In the genomic region with DNA sequence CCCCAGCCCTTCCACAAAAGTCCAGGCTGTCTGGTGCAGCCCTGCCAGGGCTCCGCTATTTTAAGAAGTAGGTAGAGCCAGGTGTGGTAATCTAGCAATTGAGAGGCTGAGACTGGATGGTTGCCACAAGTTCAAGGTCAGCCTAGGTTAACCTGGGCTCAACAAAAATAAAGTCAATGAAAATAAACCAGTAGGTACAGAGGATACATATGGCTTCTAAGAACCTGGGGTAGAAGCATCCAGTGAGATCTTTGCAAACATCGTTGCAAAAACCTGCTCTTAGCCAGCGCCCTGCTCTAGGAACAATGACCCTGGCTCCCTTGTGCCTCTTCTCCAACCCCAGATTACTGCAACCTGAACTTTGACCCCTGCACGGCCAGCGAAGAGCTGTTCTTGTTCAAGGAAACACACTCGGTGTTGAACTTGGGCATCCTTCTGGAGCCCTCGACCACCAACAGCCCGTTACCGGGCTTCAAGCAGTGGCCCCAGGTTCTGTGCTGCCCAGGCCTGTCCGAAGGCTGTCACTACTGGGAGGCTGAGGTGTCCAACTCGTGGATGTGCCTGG, we compare ENCODE assay signal across 16 mouse cellular contexts. TPM values are rescaled to one million over a fixed set of nuclear protein-coding genes. Genes with fewer than 3 reads are reported as not detected.
DNase-seq lines count a peak whose midpoint lies in the region; ATAC-seq and TF ChIP-seq lines count a peak whose summit lies in the region.
"Had no signal": no experiment of that assay in that cellular context is flagged by ENCODE, and none has a peak within 500 bp of the region (broad histone marks: within the 10 kb centered on the region; RNA-seq: fewer than 3 reads in every experiment).

No protein-coding gene starts in this region.

- no peak for TF ChIP-seq CTCF in ES-Bruce4 (IDR thresholded peaks at IDR 0.05; ENCODE audit: low read depth, low read length)
- no peak for TF ChIP-seq CTCF in kidney, adult 2 months (conservative IDR thresholded peaks at IDR 0.05; ENCODE audit: insufficient read depth, insufficient read length, low read depth, low read length)
- no peak for TF ChIP-seq CTCF in liver, embryonic 14.5 days (IDR thresholded peaks at IDR 0.05; ENCODE audit: low read depth)

- no peak for TF ChIP-seq EP300 in ES-Bruce4 (IDR thresholded peaks at IDR 0.05; ENCODE audit: insufficient read depth, low read depth, low read length)
- no peak for TF ChIP-seq EP300 in liver, embryonic 14.5 days (IDR thresholded peaks at IDR 0.05; ENCODE audit: low read depth)

- intact Hi-C loops in heart, postnatal 14 days (cut with DNase I) = no loop called here

- TF ChIP-seq POLR2A in ES-Bruce4 (IDR thresholded peaks at IDR 0.05; ENCODE audit: insufficient read depth, low read length) = no peak
- TF ChIP-seq POLR2A in kidney, adult 2 months (IDR thresholded peaks at IDR 0.05; ENCODE audit: low read depth, low read length) = no peak

- H3K9me3 ChIP-seq in heart, embryonic 14.5 days (ENCODE audit: control insufficient read depth, low read length) = no peaks in the 10 kb centered on the region
- H3K9me3 ChIP-seq in ES-Bruce4 (replicated peaks; ENCODE audit: control insufficient read depth, insufficient read depth, low read length, poor library complexity, severe bottlenecking) = no peaks in the 10 kb centered on the region; the same call in 1 of the 2 replicates
- no peaks in the 10 kb centered on the region for H3K9me3 ChIP-seq in liver, embryonic 14.5 days (ENCODE audit: control insufficient read depth, low read length)
- H3K9me3 ChIP-seq in forebrain, embryonic 11.5 days (ENCODE audit: control insufficient read depth, low read length) = no peaks in the 10 kb centered on the region
- H3K9me3 ChIP-seq: forebrain, embryonic 13.5 days; hindbrain, embryonic 10.5 days had no signal

- no peaks in the 10 kb centered on the region for H3K27me3 ChIP-seq in heart, embryonic 14.5 days (ENCODE audit: control insufficient read depth, insufficient read depth, low read length)
- H3K27me3 ChIP-seq in ES-Bruce4 (ENCODE audit: control insufficient read depth, insufficient read depth, low read length, poor library complexity, severe bottlenecking) = no peaks in the 10 kb centered on the region
- no peaks in the 10 kb centered on the region for H3K27me3 ChIP-seq in kidney, adult 2 months (replicated peaks; ENCODE audit: control insufficient read depth, insufficient read depth, low read length)
- no peaks in the 10 kb centered on the region for H3K27me3 ChIP-seq in liver, embryonic 14.5 days (ENCODE audit: control insufficient read depth, insufficient read depth, low read length)
- no peaks in the 10 kb centered on the region for H3K27me3 ChIP-seq in forebrain, embryonic 11.5 days (ENCODE audit: control insufficient read depth, insufficient read depth, low read length)
- H3K27me3 ChIP-seq: forebrain, embryonic 13.5 days had no signal

- no peaks in the 10 kb centered on the region for H3K36me3 ChIP-seq in heart, embryonic 14.5 days (ENCODE audit: control insufficient read depth, insufficient read depth, low read length)
- H3K36me3 ChIP-seq in ES-Bruce4 (ENCODE audit: control insufficient read depth, insufficient read depth, low read length, poor library complexity, severe bottlenecking) = no peaks in the 10 kb centered on the region
- no peaks in the 10 kb centered on the region for H3K36me3 ChIP-seq in kidney, adult 2 months (ENCODE audit: control insufficient read depth, insufficient read depth, low read length)
- no peaks in the 10 kb centered on the region for H3K36me3 ChIP-seq in liver, embryonic 14.5 days (replicated peaks; ENCODE audit: control insufficient read depth, insufficient read depth, low read depth)
- no peaks in the 10 kb centered on the region for H3K36me3 ChIP-seq in forebrain, embryonic 11.5 days (ENCODE audit: control insufficient read depth, insufficient read depth, low read length)
- H3K36me3 ChIP-seq: hindbrain, embryonic 10.5 days had no signal

- ATAC-seq in heart, embryonic 14.5 days (ENCODE audit: insufficient number of reproducible peaks, insufficient read depth, low FRiP score, low read depth) = no peak
- peak; percentile 23; the same call in 1 of the 2 replicates for ATAC-seq in liver, embryonic 14.5 days (ENCODE audit: insufficient read depth)
- ATAC-seq in forebrain, embryonic 11.5 days (replicated peaks; ENCODE audit: low FRiP score) = no peak
- ATAC-seq: forebrain, embryonic 13.5 days had no signal

- no peak overlapping the region for H3K4me3 ChIP-seq in heart, embryonic 14.5 days (ENCODE audit: control insufficient read depth in 1 of 2, insufficient read depth in 1 of 2, low read depth in 1 of 2, low read length in 2 of 2)
- peak overlapping the region; percentile 47 for H3K4me3 ChIP-seq in ES-Bruce4 (ENCODE audit: low read depth, low read length)
- no peak overlapping the region for H3K4me3 ChIP-seq in kidney, adult 2 months (ENCODE audit: insufficient read depth, low read depth, low read length)
- no peak overlapping the region; a peak in 1 of 4 replicates for H3K4me3 ChIP-seq in liver, embryonic 14.5 days (ENCODE audit: insufficient read depth in 1 of 2, low read depth in 2 of 2, low read length in 2 of 2)
- H3K4me3 ChIP-seq in forebrain, embryonic 11.5 days (ENCODE audit: low read depth, low read length) = no peak overlapping the region
- H3K4me3 ChIP-seq: forebrain, embryonic 13.5 days; gastrocnemius, adult 2 months; hindbrain, embryonic 10.5 days had no signal

- WGBS in heart, embryonic 14.5 days = 83% methylated on average over 11 of the region's 11 CpGs
- 52% methylated on average over 11 of the region's 11 CpGs for whole genome bisulfite sequencing in kidney, adult 2 months
- 60% methylated on average over 11 of the region's 11 CpGs for WGBS in liver, embryonic 14.5 days (ENCODE audit: insufficient replicate concordance)
- 88% methylated on average over 11 of the region's 11 CpGs for WGBS in forebrain, embryonic 11.5 days

- H3K4me1 ChIP-seq in heart, embryonic 14.5 days (ENCODE audit: control insufficient read depth in 2 of 2, insufficient read depth in 2 of 2, low read length in 2 of 2) = peaks cover 19 to 28% of the 10 kb centered on the region in 2 experiments
- H3K4me1 ChIP-seq in ES-Bruce4 (ENCODE audit: control insufficient read depth, insufficient read depth, low read length) = no peaks in the 10 kb centered on the region
- H3K4me1 ChIP-seq in kidney, adult 2 months (ENCODE audit: control insufficient read depth, insufficient read depth, low read length) = peaks cover 49% of the 10 kb centered on the region
- H3K4me1 ChIP-seq in liver, embryonic 14.5 days (replicated peaks; ENCODE audit: control insufficient read depth in 2 of 2, insufficient read depth in 2 of 2, low read length in 1 of 2) = peaks cover 0 to 20% of the 10 kb centered on the region in 2 experiments; a peak in 2 of 4 replicates
- H3K4me1 ChIP-seq in forebrain, embryonic 11.5 days (replicated peaks; ENCODE audit: control insufficient read depth, insufficient read depth, low read length) = no peaks in the 10 kb centered on the region
- H3K4me1 ChIP-seq: forebrain, embryonic 13.5 days had no signal

- no peak for DNase-seq in heart, postnatal 14 days
- DNase-seq in kidney, adult 2 months = peak; percentile 79
- no peak for DNase-seq in liver, embryonic 14.5 days (ENCODE audit: low read depth in 3 of 3, low spot score in 3 of 3)
- no peak for DNase-seq in layer of hippocampus, postnatal 25 days (ENCODE audit: extremely low spot score in 1 of 2, low spot score in 1 of 2)
- DNase-seq in lung, postnatal 10 days = no peak
- DNase-seq in forebrain, embryonic 11.5 days (ENCODE audit: low spot score) = no peak
- DNase-seq: cerebellum, adult 2 months; gastrocnemius, adult 2 months; right cerebral cortex, postnatal 14 days; thymus, postnatal 36 days had no signal

- H3K4me2 ChIP-seq in heart, embryonic 14.5 days (ENCODE audit: low read length) = peak overlapping the region; percentile 41; the same call in 1 of the 2 replicates
- peak overlapping the region; percentile 4; the same call in 1 of the 2 replicates for H3K4me2 ChIP-seq in liver, embryonic 14.5 days (ENCODE audit: low read depth)
- no peak overlapping the region for H3K4me2 ChIP-seq in forebrain, embryonic 11.5 days (ENCODE audit: low read depth, low read length, severe bottlenecking)
- H3K4me2 ChIP-seq: forebrain, embryonic 13.5 days; lung, embryonic 14.5 days had no signal

- peak overlapping the region; percentile 42 to 81; a peak in 3 of 4 replicates for H3K27ac ChIP-seq in heart, embryonic 14.5 days (replicated peaks in 1 of 2; ENCODE audit: control insufficient read depth in 1 of 2, insufficient read depth in 1 of 2, low read depth in 2 of 2, low read length in 2 of 2)
- no peak overlapping the region for H3K27ac ChIP-seq in ES-Bruce4 (ENCODE audit: insufficient read depth, low read length)
- H3K27ac ChIP-seq in kidney, adult 2 months (ENCODE audit: insufficient read depth, low read depth, low read length) = peak overlapping the region; percentile 97
- no peak overlapping the region for H3K27ac ChIP-seq in liver, embryonic 14.5 days
- H3K27ac ChIP-seq in forebrain, embryonic 11.5 days (ENCODE audit: low read depth, low read length) = no peak overlapping the region
- H3K27ac ChIP-seq: forebrain, embryonic 13.5 days; gastrocnemius, adult 2 months; hindbrain, embryonic 10.5 days had no signal

- no peak overlapping the region for H3K9ac ChIP-seq in heart, embryonic 14.5 days (ENCODE audit: low read length)
- H3K9ac ChIP-seq in ES-Bruce4 (ENCODE audit: low read depth, poor library complexity, severe bottlenecking) = peak overlapping the region; percentile 9; the same call in 1 of the 2 replicates
- H3K9ac ChIP-seq in liver, embryonic 14.5 days (replicated peaks) = no peak overlapping the region
- no peak overlapping the region for H3K9ac ChIP-seq in forebrain, embryonic 11.5 days (ENCODE audit: low read length)
- H3K9ac ChIP-seq: forebrain, embryonic 13.5 days had no signal

RNA-seq across cellular contexts. Expression of a gene that starts 7.1 kb away (rescaled TPM):
- 0.14 TPM in 1 of 2 replicates, not detected in the other for polyA plus RNA-seq in heart, embryonic 14.5 days (2014; fragmentation: Nextera tagmentation; extraction: Ambion mirVana)
- total RNA-seq in heart, postnatal 14 days (2021) = under 1 TPM in 1 of 2 experiments, not detected in 1; 0.29 TPM
- polyA plus RNA-seq in ES-Bruce4 (2011; ENCODE audit: insufficient read depth, insufficient read length, low read depth, missing spikeins) = not detected in 2 replicates
- 0.28 and 0.37 TPM in 2 replicates for polyA plus RNA-seq in kidney, adult 2 months (2012; rRNA removed)
- polyA plus RNA-seq in liver, embryonic 14.5 days (2012; rRNA removed) = 0.07 and 0.10 TPM in 2 replicates
- polyA plus RNA-seq in liver, embryonic 14.5 days (2014; fragmentation: Nextera tagmentation; extraction: Ambion mirVana) = 0.06 and 0.13 TPM in 2 replicates
- not detected for total RNA-seq in layer of hippocampus, postnatal 25 days (2021)
- polyA plus RNA-seq in forebrain, embryonic 11.5 days (2014; fragmentation: Nextera tagmentation; extraction: Ambion mirVana) = 0.16 and 0.23 TPM in 2 replicates
- total RNA-seq: gastrocnemius, adult 2 months had no signal
- polyA plus RNA-seq: forebrain, embryonic 13.5 days; lung, embryonic 14.5 days had no signal

RNA-seq across cellular contexts. Expression of a gene that starts 14.9 kb away (rescaled TPM):
- 0.08 and 0.26 TPM in 2 replicates for polyA plus RNA-seq in heart, embryonic 14.5 days (2014; fragmentation: Nextera tagmentation; extraction: Ambion mirVana)
- 1 to 10 TPM in 1 of 2 experiments, not detected in 1; 5.1 TPM for total RNA-seq in heart, postnatal 14 days (2021)
- polyA plus RNA-seq in ES-Bruce4 (2011; ENCODE audit: insufficient read depth, insufficient read length, low read depth, missing spikeins) = not detected in 2 replicates
- 31.1 and 42.8 TPM in 2 replicates for polyA plus RNA-seq in kidney, adult 2 months (2012; rRNA removed)
- 0.02 TPM in 2 replicates for polyA plus RNA-seq in liver, embryonic 14.5 days (2012; rRNA removed)
- polyA plus RNA-seq in liver, embryonic 14.5 days (2014; fragmentation: Nextera tagmentation; extraction: Ambion mirVana) = 0.05 TPM in 1 of 2 replicates, not detected in the other
- not detected for total RNA-seq in layer of hippocampus, postnatal 25 days (2021)
- 0.16 and 0.24 TPM in 2 replicates for polyA plus RNA-seq in forebrain, embryonic 11.5 days (2014; fragmentation: Nextera tagmentation; extraction: Ambion mirVana)
- total RNA-seq: gastrocnemius, adult 2 months; left cerebral cortex, postnatal 10 days had no signal
- polyA plus RNA-seq: forebrain, embryonic 13.5 days; hindbrain, embryonic 10.5 days had no signal

RNA-seq across cellular contexts. Expression of a gene that starts 27.5 kb away (rescaled TPM):
- 19.3 and 23.5 TPM in 2 replicates for polyA plus RNA-seq in heart, embryonic 14.5 days (2014; fragmentation: Nextera tagmentation; extraction: Ambion mirVana)
- total RNA-seq in heart, postnatal 14 days (2021) = 10 to 100 TPM; 22.2 to 25.2 TPM
- 22.9 and 26.4 TPM in 2 replicates for polyA plus RNA-seq in ES-Bruce4 (2011; ENCODE audit: insufficient read depth, insufficient read length, low read depth, missing spikeins)
- 35.4 and 37.8 TPM in 2 replicates for polyA plus RNA-seq in kidney, adult 2 months (2012; rRNA removed)
- 5.3 and 5.8 TPM in 2 replicates for polyA plus RNA-seq in liver, embryonic 14.5 days (2012; rRNA removed)
- polyA plus RNA-seq in liver, embryonic 14.5 days (2014; fragmentation: Nextera tagmentation; extraction: Ambion mirVana) = 5.2 and 5.6 TPM in 2 replicates
- total RNA-seq in layer of hippocampus, postnatal 25 days (2021) = 10 to 100 TPM; 65.4 to 74.6 TPM
- polyA plus RNA-seq in forebrain, embryonic 11.5 days (2014; fragmentation: Nextera tagmentation; extraction: Ambion mirVana) = 24.5 and 27.1 TPM in 2 replicates

RNA-seq across cellular contexts. Expression of a gene that starts 27.6 kb away (rescaled TPM):
- 2,259 and 2,271 TPM in 2 replicates for polyA plus RNA-seq in heart, embryonic 14.5 days (2014; fragmentation: Nextera tagmentation; extraction: Ambion mirVana)
- total RNA-seq in heart, postnatal 14 days (2021) = 1,000 to 10,000 TPM; 2,066 to 2,137 TPM
- 340 and 358 TPM in 2 replicates for polyA plus RNA-seq in ES-Bruce4 (2011; ENCODE audit: insufficient read depth, insufficient read length, low read depth, missing spikeins)
- 296 and 478 TPM in 2 replicates for polyA plus RNA-seq in kidney, adult 2 months (2012; rRNA removed)
- polyA plus RNA-seq in liver, embryonic 14.5 days (2012; rRNA removed) = 212 and 334 TPM in 2 replicates
- polyA plus RNA-seq in liver, embryonic 14.5 days (2014; fragmentation: Nextera tagmentation; extraction: Ambion mirVana) = 616 and 620 TPM in 2 replicates
- total RNA-seq in layer of hippocampus, postnatal 25 days (2021) = 100 to 1,000 TPM; 459 to 515 TPM
- 814 TPM in 2 replicates for polyA plus RNA-seq in forebrain, embryonic 11.5 days (2014; fragmentation: Nextera tagmentation; extraction: Ambion mirVana)

RNA-seq across cellular contexts. Expression of a gene that starts 28.1 kb away (rescaled TPM):
- polyA plus RNA-seq in heart, embryonic 14.5 days (2014; fragmentation: Nextera tagmentation; extraction: Ambion mirVana) = 5.5 and 7.5 TPM in 2 replicates
- 1 to 10 TPM; 1.3 to 1.7 TPM for total RNA-seq in heart, postnatal 14 days (2021)
- 3.0 and 3.6 TPM in 2 replicates for polyA plus RNA-seq in ES-Bruce4 (2011; ENCODE audit: insufficient read depth, insufficient read length, low read depth, missing spikeins)
- polyA plus RNA-seq in kidney, adult 2 months (2012; rRNA removed) = 6.8 and 7.3 TPM in 2 replicates
- polyA plus RNA-seq in liver, embryonic 14.5 days (2012; rRNA removed) = 2.1 and 2.2 TPM in 2 replicates
- polyA plus RNA-seq in liver, embryonic 14.5 days (2014; fragmentation: Nextera tagmentation; extraction: Ambion mirVana) = 2.0 and 2.2 TPM in 2 replicates
- total RNA-seq in layer of hippocampus, postnatal 25 days (2021) = 10 to 100 TPM in 1 of 2 experiments, 1 to 10 TPM in 1; 9.3 to 10.3 TPM
- polyA plus RNA-seq in forebrain, embryonic 11.5 days (2014; fragmentation: Nextera tagmentation; extraction: Ambion mirVana) = 8.9 and 9.7 TPM in 2 replicates

Comparison
In these comparisons a context has a peak if more than half of its experiments do, and no peak if none do; other contexts are left out.
1. H3K27ac ChIP-seq: peak in heart, embryonic 14.5 days (2 of 2) and kidney, adult 2 months (single experiment); none in ES-Bruce4 (single experiment), liver, embryonic 14.5 days (single experiment) and forebrain, embryonic 11.5 days (single experiment).
2. RNA of a gene that starts 14.9 kb away (polyA plus RNA-seq): 31.1 to 42.8 TPM in kidney, adult 2 months; 0.08 to 0.26 TPM in heart, embryonic 14.5 days, 0.16 to 0.24 TPM in forebrain, embryonic 11.5 days, not detected in ES-Bruce4 and 0.02 to 0.05 TPM in liver, embryonic 14.5 days; every median in the first group is over 10 times any median in the second.